Mouse (Mus musculus) ES-Bruce4 (cell line): ENCODE data around the gene Chfr. TPM values are rescaled to one million over a fixed set of nuclear protein-coding genes. Genes with fewer than 3 reads are reported as not detected.

Experiments
- H3K27ac ChIP-seq: 2 replicates; pipeline ENCODE4 v1.5.1; 2012; ENCODE audit warnings: low read length, inconsistent platforms; ENCODE audit not compliant: insufficient read depth
- H3K27me3 ChIP-seq: 2 replicates; pipeline ENCODE4 v1.6.1; 2012; ENCODE audit warnings: mild to moderate bottlenecking, low read length, inconsistent platforms; ENCODE audit not compliant: control insufficient read depth, poor library complexity, insufficient read depth, severe bottlenecking
- H3K36me3 ChIP-seq: 2 replicates; pipeline ENCODE4 v1.6.1; 2012; ENCODE audit warnings: inconsistent platforms, mild to moderate bottlenecking, low read length, moderate library complexity; ENCODE audit not compliant: control insufficient read depth, poor library complexity, insufficient read depth, severe bottlenecking
- H3K4me1 ChIP-seq: one replicate; pipeline ENCODE4 v1.8.1; 2011; ENCODE audit warnings: low read length; ENCODE audit not compliant: control insufficient read depth, insufficient read depth
- H3K4me3 ChIP-seq: 2 replicates; pipeline ENCODE4 v1.5.1; 2011; ENCODE audit warnings: low read depth, mild to moderate bottlenecking, low read length
- H3K9ac ChIP-seq: 2 replicates; pipeline ENCODE4 v1.6.1; 2012; ENCODE audit warnings: low read depth, mild to moderate bottlenecking, inconsistent platforms; ENCODE audit not compliant: poor library complexity, severe bottlenecking
- H3K9me3 ChIP-seq: replicated peaks from 2 replicates; pipeline ENCODE4 v1.6.1; 2012; ENCODE audit warnings: mild to moderate bottlenecking, low read length, inconsistent platforms; ENCODE audit not compliant: control insufficient read depth, poor library complexity, insufficient read depth, severe bottlenecking
- CTCF ChIP-seq: IDR thresholded peaks from one replicate; pipeline ENCODE4 v1.8.1; 2011; ENCODE audit warnings: low read depth, low read length
- EP300 ChIP-seq: IDR thresholded peaks from 2 replicates; pipeline ENCODE4 v1.6.1; 2011; ENCODE audit warnings: low read depth, low read length; ENCODE audit not compliant: insufficient read depth
- POLR2A ChIP-seq: IDR thresholded peaks from one replicate; pipeline ENCODE4 v1.8.1; 2011; ENCODE audit warnings: low read length; ENCODE audit not compliant: insufficient read depth
- polyA plus RNA-seq: library from polyadenylated mRNA; stranded (reverse); fragments of >200 nt; gene quantifications from 2 replicates; pipeline ENCODE4 v1.2.4, GENCODE M21; 2011; ENCODE audit warnings: low read depth; ENCODE audit not compliant: missing spikeins, insufficient read depth, insufficient read length

The Chfr gene
- polyA plus RNA-seq, 1 experiment = 62.5 TPM

DNA sequence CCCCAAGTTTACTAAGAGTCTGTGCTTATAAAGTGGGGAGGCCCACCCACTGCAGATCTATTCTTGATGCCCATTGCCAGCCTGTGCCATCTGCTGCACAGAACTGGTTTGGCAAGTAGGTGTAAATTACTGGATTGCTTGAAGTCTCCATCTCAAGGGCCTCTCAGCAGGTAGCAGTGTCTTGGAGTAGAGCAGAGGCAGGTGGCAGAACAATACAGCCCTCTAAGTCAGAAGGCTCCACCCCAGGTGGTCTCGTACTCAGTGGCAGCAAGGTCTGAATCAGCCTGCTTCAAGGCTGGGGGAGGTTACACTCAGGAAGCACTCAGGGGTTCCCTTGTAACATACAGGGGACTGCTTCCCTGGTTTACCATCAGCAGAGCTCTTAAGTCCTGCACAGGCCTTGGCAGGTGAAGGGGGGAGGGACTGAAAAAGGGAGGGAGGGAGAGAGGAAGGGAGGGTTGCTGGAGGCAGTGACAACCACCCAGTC, 36.6 kb upstream of the Chfr start:
- peaks cover 9% of the 10 kb centered on the region for H3K4me1 ChIP-seq
- 0 out of 2 replicates have a peak overlapping the region, but pooled peaks have one; percentile 29 for H3K27ac ChIP-seq

DNA sequence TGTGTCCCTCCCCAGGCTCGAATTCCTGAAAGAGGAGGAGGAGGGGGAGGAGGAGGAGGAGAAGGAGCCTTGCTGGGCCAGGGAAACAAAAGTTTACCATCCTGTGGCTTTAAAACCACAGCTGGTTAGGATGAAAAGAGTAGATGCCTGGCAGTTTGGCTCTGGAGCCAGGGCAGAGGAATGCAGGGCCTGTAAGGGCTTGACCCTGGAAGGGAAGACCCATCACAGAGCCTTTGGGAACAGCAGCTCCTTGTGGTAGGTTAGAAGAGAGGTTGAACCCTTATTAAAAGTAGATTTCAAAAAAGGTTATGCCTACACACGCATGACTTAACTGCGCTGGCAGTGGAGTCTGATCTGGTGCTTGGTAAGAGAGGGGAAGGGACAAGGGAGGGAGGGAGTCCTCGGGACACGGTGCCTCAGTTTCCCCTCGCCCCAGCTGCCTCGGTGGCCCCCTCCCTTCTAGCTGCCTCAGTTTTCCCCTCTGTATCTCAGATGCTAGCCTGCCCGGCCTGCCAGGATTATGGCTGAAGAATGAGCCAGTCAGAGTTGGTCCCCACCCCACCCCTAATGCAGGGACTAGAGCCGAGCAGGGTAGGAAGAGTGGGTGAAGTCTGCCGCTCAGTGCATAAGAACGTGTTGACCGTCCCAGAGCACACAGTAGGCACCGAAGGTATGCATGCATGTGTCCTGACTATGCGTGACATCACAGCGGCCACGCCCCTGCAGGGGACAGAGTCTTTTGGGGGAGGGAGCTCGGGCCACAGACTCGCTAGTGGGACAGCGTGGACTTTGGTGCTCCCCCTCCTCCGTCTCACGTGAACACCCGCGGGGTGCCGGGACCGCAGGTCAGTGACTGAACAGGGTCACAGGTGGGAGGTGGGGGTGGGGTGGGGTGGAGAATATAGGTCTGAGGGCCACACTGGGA, 35.7 kb upstream of the Chfr start, which contains the start of gene Plcxd1:
Gene Plcxd1, plus strand, starts transcription at position 314 of the 925 bp plus-strand sequence.
- Histone ChIP-seq H3K9ac (peak within 1 kb of the TSS; percentile 3; the same call in 1 of the 2 replicates), H3K36me3 (peaks cover 13% of the 10 kb centered on the region), H3K4me3 (peak within 1 kb of the TSS; percentile 28), H3K4me1 (peaks cover 9% of the 10 kb centered on the region), H3K27me3 (no peaks in the 10 kb centered on the region), H3K27ac (peak within 1 kb of the TSS; percentile 54), H3K9me3 (no peaks in the 10 kb centered on the region)
- no peak for TF ChIP-seq POLR2A
- no peak for TF ChIP-seq CTCF

More for the DNA sequence above, 36.6 kb upstream of the Chfr start:
- Histone ChIP-seq H3K36me3 (peaks cover 10% of the 10 kb centered on the region), H3K4me3 (no peak overlapping the region), H3K9ac (no peak overlapping the region), H3K27me3 (no peaks in the 10 kb centered on the region), H3K9me3 (no peaks in the 10 kb centered on the region)
- TF ChIP-seq CTCF (no peak), EP300 (no peak), POLR2A (no peak)

- TF ChIP-seq POLR2A = no peak
- TF ChIP-seq EP300 = no peak
- TF ChIP-seq CTCF = no peak
- Histone ChIP-seq H3K9ac (no peak overlapping the region), H3K4me3 (peak overlapping the region; percentile 50), H3K27me3 (no peaks in the 10 kb centered on the region), H3K9me3 (no peaks in the 10 kb centered on the region), H3K36me3 (peaks cover 13% of the 10 kb centered on the region), H3K4me1 (peaks cover 10% of the 10 kb centered on the region), H3K27ac (no peak overlapping the region)
These were observed 34.6 kb upstream of the Chfr start for GRCm38 (mm10) chr5:110100921-110101631.

GRCm38 (mm10) chr5:110101716-110102347, 33.8 kb upstream of the Chfr start:
- Histone ChIP-seq H3K4me3 (peak overlapping the region; percentile 50), H3K9ac (no peak overlapping the region), H3K36me3 (peaks cover 13% of the 10 kb centered on the region), H3K4me1 (peaks cover 14% of the 10 kb centered on the region), H3K27ac (no peak overlapping the region), H3K9me3 (no peaks in the 10 kb centered on the region), H3K27me3 (no peaks in the 10 kb centered on the region)
- TF ChIP-seq CTCF (no peak), EP300 (no peak), POLR2A (no peak)

GRCm38 (mm10) chr5:110102429-110102828, 33.2 kb upstream of the Chfr start:
- Histone ChIP-seq H3K27ac (no peak overlapping the region), H3K4me3 (0 out of 2 replicates have a peak overlapping the region, but pooled peaks have one; percentile 50), H3K9ac (no peak overlapping the region), H3K27me3 (no peaks in the 10 kb centered on the region), H3K9me3 (no peaks in the 10 kb centered on the region), H3K36me3 (peaks cover 13% of the 10 kb centered on the region), H3K4me1 (peaks cover 12% of the 10 kb centered on the region)
- TF ChIP-seq EP300 (no peak), CTCF (no peak), POLR2A (no peak)
